Mouse (Mus musculus) testis, postnatal 10 days (tissue): Measurements from ENCODE around the gene Otulin.
A peak's percentile ranks its signal among the peaks of the same experiment; 100 is the strongest.

Source experiments
- DNase-seq: peaks from one replicate; pipeline ENCODE4 v3.0.0; 2021; ENCODE audit warnings: low spot score

The Otulin gene

DNA sequence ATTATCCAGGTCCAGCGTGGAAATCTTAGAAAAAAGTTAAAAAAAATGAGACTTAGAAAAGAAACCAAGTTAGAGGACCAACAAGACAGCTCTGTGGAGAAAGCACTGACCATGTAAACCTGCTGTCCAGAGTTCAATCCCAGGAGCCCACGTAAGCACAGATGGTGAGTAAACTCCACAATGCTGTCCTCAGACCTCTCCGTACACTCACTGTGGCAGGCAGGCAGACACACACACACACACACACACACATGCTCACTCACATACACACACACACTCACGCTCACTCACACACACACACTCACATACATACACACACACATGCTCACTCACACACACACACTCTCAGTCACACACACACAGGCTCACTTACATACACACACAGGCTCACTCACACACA, 17.2 kb downstream of the Otulin start:
- DNase-seq, result no peak

- DNase-seq, result peak; percentile 56
Observed at GRCm38 (mm10) chr15:27612533-27613221, 17.8 kb downstream of the Otulin start.

DNA sequence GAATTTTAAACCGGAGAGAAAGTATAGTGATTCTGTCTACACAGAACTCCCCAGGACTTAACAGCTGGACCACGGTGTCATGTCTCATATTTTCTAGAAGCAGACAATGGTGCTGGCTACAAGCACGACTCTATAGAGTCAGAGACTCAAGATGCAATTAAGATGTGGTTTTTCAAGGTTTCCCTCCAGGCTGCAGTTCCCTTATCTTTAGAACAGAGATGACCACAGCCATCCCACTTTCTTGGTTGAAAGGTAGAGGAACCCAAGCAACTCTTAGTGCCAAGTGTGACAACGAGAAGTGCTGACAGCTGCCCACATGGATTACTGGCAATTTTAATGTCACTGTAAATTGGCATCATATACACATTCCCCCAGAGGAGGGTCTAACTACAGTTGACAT, 20.9 kb downstream of the Otulin start:
- DNase-seq, result no peak

DNA sequence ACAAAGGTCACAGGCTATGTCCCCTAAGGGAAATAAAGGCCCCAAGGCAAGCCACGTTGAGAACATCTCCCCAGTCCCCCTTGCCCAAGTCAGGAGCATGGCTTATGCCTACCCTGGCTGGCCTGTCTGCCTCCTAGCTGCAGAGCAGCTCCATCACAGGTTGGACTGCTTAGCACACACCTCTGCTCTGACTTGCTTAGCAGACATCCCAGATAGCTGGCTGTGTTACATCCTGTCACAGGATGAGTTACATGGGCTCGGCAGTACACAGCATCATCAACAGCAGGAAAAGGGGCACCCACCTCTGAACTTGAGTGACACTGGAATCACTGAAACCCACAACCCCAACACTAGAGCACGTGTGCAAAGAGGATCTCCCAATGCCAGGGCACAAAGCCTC, 25.2 kb downstream of the Otulin start:
- no peak for DNase-seq

DNA sequence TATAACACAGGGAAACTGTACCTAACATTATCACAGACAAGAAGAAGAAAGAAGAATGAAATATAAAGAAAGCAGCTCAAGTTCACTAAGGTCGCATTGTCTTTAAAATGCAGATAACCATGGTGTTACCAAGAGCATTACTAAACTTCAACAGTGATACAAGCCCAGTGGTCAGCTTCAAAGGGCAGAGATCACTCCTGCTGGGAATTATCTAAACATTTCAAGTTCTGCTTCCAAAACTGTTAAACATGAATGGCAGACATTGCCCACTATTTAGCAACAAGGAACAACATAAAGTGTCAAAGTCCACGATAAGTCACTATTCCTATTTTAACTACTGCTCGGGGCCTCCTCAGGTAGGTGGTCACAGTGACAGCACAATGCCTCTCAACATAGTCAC, 25.9 kb downstream of the Otulin start:
- no peak for DNase-seq

DNA sequence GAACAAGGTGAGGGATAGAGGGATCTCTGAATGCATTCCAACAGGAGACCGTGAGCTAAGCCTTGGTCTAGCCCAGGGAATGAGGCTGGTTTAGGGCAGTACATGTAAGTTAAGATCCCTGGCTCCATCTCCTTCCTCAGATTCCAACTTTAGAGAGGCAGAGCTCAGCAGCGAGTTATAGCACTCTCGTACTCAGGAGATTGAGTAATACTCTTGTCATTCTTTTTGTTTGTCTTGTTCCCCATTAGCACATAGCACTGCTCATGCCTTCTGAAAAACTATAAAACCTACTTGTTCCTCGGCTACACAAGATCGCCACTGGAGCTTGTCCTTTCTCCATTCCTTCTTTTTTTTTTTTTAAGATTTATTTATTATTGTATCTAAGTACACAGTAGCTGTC, 30.0 kb downstream of the Otulin start:
- no peak for DNase-seq

DNA sequence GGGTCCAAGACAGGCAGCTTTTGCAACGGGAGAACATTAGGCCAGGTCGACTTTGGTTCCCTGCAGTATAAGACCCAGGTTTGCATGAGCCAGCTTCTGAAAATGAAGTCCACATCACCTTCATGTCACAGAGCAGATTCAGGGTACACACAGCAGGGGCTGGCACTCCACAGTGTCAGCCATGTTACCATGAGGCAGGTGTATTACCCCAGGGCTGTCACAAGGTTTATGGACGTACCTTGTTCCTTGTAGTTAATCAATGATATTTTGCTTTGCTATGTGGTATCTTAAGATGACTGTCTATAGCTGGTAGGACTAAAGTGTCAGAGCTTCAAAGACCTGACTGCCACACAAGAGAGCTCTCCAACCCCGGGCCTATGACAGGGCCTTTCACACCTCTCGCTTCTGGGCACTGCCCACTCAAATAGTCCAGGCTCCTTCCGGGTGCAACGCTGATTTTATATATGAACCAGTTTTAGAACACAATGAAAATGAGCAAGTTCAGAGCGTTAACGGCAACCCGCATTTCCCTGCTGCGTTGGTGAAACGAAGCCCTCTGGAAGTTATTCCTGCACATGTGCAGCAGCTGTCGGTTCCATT, 31.6 kb downstream of the Otulin start:
- DNase-seq, result no peak

DNA sequence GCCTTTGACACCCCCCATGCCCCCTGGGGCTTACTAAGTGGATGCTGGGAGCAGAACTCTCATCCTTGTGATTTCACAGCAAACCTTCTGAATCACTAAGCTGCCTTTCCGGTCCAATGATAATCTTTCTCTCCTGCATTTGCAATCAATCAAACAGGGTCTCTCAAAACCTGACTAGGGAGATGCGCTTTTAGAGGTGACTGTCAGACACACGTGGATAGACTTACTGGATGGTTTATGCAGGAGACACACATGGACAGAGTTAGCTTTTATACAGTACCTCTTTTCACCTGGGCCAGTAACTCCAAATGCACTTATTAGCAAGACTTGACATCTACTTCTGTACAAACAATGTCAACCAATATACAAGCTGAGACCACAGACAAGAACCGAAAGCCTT, 33.0 kb downstream of the Otulin start:
- DNase-seq, result no peak

DNA sequence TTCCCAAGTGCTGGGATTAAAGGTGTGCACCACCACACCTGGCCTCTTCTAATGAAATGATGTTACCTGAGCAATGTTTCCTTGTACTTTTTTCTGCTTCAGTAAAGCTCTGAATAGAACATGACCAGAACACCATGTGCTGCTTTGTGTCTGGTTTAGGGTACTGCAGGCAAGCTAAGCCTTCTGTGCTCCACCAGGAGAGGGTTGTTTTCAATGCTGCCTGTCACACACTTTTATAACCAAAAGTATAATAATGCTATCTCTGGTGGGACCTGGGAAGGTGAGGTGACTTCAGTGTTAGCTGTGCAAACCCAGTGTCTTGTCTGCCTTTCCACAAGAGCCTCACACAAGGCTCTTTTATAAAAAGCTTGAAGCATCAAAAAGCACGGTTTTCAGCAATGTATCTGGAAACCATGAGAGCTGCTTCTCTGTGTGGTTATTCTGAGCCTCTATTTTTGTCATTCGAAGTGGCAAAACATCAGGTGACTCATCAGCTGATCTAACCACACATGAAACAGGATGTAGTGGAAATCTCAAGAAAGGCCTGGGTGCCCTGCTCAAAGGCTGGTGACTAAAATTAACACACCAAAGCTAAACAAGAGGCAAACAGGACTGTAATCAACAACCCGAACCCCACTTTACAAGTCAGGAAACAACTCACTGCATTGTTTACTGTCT, 33.9 kb downstream of the Otulin start:
- DNase-seq, result no peak

DNA sequence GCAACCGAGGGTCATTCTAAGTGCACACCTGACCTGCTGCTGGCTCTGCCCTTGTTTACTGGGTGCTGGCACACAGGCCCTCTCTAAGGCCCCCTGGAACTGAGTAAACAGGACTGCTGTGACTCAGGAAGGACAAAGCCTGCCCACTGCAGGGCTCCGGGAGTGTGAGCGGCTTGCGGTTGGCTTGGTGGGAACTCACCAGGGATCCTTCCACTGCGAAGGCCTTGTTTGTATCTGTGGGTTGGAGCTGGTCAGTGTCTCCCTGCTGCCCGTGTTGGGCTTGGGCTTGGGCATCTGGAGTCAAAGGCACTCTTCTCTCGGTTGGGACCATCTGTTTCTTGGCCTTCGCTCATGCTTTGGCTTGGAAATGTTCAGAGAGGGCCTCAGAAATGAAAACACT, 34.9 kb downstream of the Otulin start:
- no peak for DNase-seq

- no peak for DNase-seq
Observed at GRCm38 (mm10) chr15:27594973-27595372, 35.5 kb downstream of the Otulin start.

DNA sequence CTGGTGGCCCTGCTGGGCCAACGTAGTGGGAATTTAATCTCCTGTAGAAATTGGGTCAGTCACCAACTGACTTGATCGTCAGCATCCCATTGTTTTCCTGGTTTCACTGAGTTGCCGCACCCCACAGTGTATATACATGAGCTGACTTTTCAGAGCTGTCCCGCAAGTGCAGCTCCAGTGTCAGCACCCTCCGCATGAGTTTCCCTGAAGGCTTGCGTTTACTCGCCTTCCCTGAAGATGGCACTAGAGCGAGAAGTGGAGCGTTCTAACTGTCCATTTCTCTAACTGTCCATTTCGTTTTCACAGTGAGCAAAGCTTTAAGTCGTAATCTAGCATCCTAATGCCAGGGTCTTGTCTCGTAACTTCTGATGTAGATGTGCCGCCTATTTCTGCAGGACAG, 36.8 kb downstream of the Otulin start:
- peak; percentile 55 for DNase-seq

- DNase-seq, result no peak
Observed at GRCm38 (mm10) chr15:27592620-27593320, 37.7 kb downstream of the Otulin start.

GRCm38 (mm10) chr15:27590812-27591211, 39.7 kb downstream of the Otulin start:
- DNase-seq, result no peak

GRCm38 (mm10) chr15:27588087-27588826, 42.2 kb downstream of the Otulin start:
- DNase-seq, result no peak

- DNase-seq, result no peak
Observed at GRCm38 (mm10) chr15:27586093-27586480, 44.4 kb downstream of the Otulin start.

DNA sequence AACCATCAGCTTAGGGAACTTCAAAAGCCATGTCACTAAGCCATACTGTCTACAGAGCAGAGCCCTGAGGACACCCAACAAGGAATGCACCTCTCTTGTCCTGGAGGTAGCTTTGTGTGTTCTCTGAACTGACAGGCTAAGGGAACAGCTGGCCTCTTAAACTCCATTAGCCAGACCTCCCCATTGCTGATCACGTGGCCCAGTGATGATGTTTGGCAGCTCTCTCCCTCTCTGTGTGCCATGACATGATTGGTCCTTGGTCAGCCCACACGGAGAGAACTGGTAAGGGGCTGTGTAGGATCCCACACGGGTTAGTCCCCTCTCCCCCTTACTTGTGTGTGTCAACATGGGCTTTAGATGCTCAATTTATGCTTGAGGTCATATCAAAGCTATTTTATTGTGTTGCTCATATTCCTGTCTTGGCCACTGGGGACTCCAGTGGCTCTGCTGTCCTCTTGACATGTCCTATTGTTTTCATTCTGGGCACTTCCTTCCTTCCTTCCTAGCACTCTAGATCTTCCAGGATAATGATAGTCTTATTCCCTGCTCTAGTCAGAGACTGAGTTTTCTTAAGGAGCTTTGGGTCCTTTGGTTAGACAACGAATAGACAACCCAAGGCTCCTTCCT, 44.9 kb downstream of the Otulin start:
- no peak for DNase-seq

DNA sequence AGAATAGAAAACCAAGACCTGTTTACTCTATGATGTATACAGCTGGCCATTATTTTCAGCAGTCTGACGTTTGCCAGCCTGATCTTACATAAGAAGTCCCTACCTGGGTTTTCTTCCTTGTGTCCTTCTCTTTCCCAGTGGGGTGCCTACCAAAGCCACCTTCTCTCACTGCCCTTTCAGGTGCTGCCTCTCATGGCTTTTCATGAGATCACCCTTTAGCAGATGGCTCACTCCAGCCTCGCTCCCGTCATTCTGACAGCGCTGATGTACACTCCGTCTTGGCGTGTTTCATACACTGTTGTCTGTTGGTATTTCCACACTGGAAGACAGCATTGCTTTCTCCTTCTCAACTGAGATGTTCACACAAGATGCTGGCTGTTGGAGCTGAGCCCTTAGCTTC, 46.9 kb downstream of the Otulin start:
- no peak for DNase-seq

GRCm38 (mm10) chr15:27583042-27583441, 47.5 kb downstream of the Otulin start:
- peak; percentile 74 for DNase-seq

- DNase-seq, result no peak
Observed at GRCm38 (mm10) chr15:27582428-27582827, 48.1 kb downstream of the Otulin start.

DNA sequence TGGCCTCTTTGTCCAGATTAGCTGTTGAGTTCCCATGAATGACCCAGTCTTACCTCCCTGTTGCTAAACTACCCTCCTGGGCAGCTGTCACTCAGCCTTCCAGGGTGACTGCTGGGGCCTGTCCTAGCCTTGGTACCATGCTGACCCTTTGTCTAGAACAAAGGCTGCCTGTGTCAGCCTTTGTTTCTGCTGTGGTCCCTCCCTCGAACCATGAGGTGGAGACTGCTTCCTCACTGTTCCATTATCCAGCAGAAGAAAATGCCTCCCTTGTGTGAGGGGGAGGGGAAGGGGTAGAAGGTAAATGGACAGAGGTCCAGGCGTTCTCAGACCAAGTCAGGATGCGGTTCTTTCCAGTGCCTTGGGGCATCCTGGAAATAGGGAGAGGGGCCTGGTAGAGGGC, 48.9 kb downstream of the Otulin start:
- DNase-seq, result no peak

DNA sequence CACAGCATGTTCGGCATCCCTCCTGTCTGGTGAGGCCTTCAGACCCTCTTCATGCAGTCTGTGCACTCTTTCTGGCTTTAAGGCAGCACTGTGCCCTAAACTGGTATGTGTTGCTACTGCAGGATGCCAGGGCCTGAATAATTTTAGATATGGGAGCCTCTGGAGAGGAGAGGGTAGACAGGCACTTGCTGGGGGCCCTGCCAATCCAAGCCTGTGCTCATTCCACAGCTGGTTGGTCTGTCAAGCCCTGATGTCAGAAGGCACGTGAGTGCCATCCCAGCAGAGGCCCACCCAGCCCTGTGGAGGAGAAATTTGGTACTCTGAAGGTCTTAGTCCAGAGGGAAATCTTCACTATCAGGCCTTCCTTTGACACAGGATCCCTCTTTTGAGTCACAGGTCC, 49.7 kb downstream of the Otulin start:
- no peak for DNase-seq
